Mouse (Mus musculus) cerebellum, adult 11 months (tissue): ENCODE measurements around the gene Iqgap1.
A peak's percentile ranks its signal among the peaks of the same experiment; 100 is the strongest.

Source experiments
- DNase-seq: peaks from one replicate; pipeline ENCODE4 v3.0.0; 2022

Gene Iqgap1

GRCm38 (mm10) chr7:80702510-80702909, 123.3 kb downstream of the Iqgap1 start:
- no peak for DNase-seq

DNA sequence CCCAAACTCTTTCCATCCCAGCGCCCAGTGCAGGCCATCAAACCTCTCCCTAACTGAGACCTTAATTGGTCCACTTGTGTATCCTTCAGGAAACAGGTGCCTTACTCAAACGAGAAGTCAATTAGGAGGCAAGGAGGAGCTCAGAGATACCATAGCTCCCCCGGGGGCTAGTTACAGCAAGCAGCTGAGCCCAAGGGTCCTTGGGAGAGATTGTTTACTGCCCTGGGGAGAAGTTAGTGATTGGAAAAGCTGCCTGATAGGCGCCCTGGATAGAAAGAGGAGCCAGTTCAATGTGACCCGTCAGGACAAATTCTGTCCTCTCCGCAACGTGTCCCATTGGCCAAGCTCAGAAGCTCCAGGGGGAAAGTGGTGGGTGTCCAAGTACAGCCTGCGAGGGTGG, 126.1 kb downstream of the Iqgap1 start:
- DNase-seq, result no peak

DNA sequence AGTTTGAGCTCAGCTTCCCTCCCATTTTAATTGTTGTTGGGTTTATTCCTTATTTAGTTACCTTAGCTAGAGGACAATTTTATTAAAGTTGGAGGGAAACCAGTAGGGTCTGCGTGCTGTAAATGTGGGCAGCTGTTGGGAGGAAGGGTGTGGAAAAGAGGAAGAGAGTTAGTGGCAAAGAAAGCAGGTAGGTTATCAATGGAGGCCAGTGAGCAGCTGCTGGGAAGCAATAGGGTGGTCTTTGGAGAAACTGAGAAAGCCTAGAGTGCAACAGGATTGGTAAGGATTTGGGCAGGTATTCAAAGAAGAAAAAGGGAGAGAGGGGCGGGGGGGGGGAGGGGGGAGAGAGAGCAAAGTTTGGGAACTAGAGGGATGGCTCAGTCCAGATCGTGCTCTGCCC, 126.8 kb downstream of the Iqgap1 start:
- no peak for DNase-seq

GRCm38 (mm10) chr7:80697859-80698258, 127.9 kb downstream of the Iqgap1 start:
- no peak for DNase-seq

GRCm38 (mm10) chr7:80696903-80697302, 128.9 kb downstream of the Iqgap1 start:
- no peak for DNase-seq

GRCm38 (mm10) chr7:80696334-80696733, 129.4 kb downstream of the Iqgap1 start:
- DNase-seq, result no peak

GRCm38 (mm10) chr7:80692472-80692871, 133.3 kb downstream of the Iqgap1 start:
- DNase-seq, result no peak

GRCm38 (mm10) chr7:80691131-80691530, 134.6 kb downstream of the Iqgap1 start:
- no peak for DNase-seq

GRCm38 (mm10) chr7:80689221-80689591, 136.6 kb downstream of the Iqgap1 start:
- no peak for DNase-seq

GRCm38 (mm10) chr7:80688556-80689220, 137.1 kb downstream of the Iqgap1 start, which contains the start of gene Crtc3:
Crtc3 (minus strand) TSS chr7:80688877.
- DNase-seq, result peak; percentile 70

GRCm38 (mm10) chr7:80687721-80688555, 137.8 kb downstream of the Iqgap1 start:
- DNase-seq, result peak; percentile 62

- DNase-seq, result no peak
Measured at GRCm38 (mm10) chr7:80685639-80686038, 140.1 kb downstream of the Iqgap1 start.

GRCm38 (mm10) chr7:80682630-80683029, 143.1 kb downstream of the Iqgap1 start:
- DNase-seq, result no peak

DNA sequence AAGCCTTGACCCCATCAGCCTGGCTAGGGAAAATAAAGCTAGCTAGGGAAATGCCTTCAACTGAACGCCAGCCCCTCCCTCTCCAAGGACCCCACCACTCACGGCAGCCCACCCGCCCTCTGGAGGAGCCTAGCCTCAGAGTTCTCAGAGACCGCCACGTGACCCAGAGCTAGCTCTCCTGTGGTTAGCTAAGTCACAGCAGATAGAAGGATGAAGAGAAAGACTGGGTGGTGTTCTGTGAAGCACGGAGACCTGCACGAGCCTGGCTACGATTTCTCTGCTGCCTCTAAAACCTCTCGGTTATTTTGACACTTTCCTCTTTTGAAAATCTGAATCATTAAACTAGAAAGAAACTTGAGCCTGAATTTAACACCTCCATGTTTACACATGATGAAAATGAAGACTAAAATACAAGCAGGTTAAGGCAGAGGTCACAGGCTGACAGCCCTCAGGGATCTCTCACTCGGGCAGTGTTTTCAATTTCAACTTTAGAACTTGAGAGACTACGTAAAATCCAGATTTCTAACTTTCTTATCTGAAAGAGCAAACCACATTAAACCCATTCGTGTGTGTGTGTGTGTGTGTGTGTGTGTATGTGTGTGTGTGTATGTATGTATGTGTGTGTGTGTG, 145.4 kb downstream of the Iqgap1 start:
- no peak for DNase-seq

DNA sequence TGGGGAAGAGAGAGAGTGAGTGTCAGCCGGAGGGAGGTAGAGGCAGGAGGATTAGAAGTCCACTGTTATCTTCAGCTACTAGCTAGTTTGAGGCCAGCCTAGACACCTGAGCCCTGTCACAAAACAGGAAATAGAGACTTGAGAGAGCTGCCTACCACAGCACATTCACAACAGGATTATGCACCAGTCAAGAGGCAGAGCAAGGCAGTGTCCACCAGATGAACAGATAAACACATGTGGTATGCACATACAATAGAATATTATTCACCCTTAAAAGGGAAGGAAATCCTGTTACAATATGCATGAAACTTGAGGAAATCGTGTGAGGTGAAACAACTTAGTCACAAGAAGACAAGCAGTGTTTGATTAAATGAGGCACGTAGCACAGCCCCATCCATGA, 153.5 kb downstream of the Iqgap1 start:
- DNase-seq, result no peak

DNA sequence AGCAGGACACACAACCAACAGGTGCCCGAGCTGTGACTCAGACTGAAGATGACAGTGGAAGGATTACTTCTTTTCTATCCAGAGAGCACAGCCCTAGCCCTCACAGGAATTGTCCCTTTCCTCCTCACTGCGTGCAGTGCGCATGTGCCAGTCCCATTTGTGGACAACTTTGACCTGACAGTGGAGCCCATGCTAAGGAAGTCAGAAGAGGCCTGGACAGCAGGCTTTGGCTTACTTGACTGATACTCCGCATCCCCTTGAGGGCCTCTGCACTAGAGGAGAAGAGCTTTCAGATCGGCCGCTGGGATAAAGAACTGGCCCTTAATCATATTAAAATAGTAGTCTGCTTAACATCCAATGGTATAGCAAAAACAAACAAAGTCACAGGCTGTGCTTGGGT, 154.9 kb downstream of the Iqgap1 start:
- no peak for DNase-seq

DNA sequence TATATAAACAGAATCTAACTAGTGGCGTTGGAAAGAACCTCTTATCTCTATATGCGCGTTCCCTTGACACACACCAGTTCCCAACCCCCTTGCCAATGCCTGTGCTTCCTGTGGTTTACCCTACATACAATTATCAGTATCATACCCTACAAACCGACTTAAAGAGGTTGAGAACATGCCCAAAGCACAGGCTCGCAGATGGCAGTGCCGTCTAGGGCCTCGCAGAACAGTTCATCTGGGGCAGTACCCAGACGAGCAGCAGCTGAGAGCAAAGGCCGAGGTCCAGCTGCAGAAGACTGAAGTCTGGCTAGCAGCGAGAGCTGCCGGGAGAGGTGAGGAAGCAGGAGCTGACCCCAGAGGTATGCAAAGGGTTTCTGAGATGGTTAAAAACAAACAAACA, 158.6 kb downstream of the Iqgap1 start:
- no peak for DNase-seq

DNA sequence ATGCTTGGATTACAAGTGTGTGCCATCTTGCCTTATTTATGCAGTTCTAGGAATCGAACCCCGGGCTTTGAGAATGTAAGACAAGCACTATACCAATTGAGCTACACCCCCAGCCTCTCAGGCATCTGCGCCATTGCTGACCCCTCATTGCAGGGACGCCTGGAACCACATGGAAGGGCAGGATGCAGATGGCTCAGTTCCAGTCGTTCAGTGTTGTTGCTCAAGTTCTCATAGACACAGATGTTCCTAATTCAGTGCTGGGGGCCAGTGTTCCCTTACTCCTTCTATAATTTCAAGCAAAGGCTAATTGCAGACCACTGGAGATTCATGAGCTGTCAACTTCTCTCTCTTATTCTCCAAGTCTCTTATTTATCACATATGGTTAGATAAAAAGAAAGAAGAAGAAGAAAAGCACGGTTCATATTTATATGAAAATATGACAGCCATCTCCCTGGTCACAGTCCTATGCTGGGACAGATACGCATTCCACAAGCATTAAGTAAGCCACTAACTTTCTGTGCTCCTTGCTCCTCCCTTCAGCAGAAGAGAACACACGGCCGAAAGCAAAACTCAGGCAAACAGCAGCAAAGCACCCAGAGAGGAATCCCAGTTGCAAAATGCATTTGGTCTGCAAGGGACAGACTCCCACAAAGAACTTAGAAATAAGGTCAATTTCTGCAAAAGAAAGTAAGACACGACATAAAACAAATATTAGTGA, 159.4 kb downstream of the Iqgap1 start:
- no peak for DNase-seq
